Mouse (Mus musculus) neural tube, embryonic 10.5 days (tissue): ENCODE results near the gene Tsr3.

ENCODE experiments used
- DNase-seq: peaks from one replicate; pipeline ENCODE4 v3.0.0-alpha.2; 2017; ENCODE audit warnings: low spot score; ENCODE audit errors: extremely low spot score

Tsr3 gene

DNA sequence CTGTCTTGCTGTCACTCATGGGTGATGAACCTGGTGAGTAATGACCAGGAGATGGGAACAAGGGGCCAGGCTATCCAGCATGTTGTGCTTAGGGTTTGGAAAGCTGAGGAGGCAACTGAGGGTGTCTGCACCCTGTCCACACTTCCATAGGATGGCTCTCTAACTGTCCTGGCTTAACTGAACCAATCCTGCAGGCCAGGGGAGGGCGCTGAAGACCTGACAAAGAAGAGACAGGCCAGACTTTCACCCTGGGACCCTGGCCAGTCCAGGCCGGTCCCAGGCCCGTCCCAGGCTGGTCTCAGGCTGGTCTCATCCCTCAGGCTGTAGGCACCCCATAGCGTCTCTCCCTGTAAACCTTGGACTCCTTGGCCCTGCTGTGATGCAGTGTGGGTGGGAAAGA, 50.4 kb downstream of the Tsr3 start:
- no peak for DNase-seq
